Mouse (Mus musculus): ENCODE results near the gene 4930447C04Rik. TPM values are rescaled to one million over a fixed set of nuclear protein-coding genes. Genes with fewer than 3 reads are reported as not detected.

Gene 4930447C04Rik
- polyA plus RNA-seq (2012; fragmentation: generic; extraction: Trizol): not detected
- long read RNA-seq, experiment 1: 0 reads
- long read RNA-seq, experiment 2: 0 reads

DNA sequence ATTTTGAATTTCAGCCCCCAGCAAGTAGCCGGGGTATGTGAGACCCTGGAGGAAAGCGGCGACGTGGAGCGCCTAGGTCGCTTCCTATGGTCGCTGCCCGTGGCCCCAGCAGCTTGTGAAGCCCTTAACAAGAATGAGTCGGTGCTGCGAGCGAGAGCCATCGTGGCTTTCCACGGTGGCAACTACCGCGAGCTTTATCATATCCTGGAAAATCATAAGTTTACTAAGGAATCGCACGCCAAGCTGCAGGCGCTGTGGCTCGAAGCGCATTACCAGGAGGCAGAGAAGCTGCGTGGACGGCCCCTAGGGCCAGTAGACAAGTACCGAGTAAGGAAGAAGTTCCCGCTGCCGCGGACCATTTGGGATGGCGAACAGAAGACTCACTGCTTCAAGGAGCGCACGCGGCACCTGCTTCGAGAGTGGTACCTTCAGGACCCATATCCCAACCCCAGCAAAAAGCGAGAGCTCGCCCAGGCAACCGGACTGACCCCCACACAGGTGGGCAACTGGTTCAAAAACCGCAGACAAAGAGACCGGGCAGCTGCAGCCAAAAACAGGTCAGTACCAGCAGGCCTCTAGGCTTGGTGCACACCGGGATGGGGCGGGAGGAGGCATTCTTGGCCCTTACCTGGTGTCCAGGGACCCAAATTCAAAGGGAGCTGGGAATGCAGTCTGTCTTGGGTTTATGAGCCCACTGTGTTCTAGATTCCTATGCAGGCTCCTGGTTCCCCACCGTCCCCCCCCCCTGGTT lies at the start of gene 4930447C04Rik:
Gene 4930447C04Rik (minus strand): TSS at position 704 of the 751 bp plus-strand sequence.
- no peak within 1 kb of the TSS for H3K4me3 ChIP-seq (ENCODE audit: insufficient read depth, poor library complexity, severe bottlenecking)
- no peaks in the 10 kb centered on the region for H3K36me3 ChIP-seq (ENCODE audit: control insufficient read depth, insufficient read depth)
- no peaks in the 10 kb centered on the region for H3K79me3 ChIP-seq (ENCODE audit: low read depth)
- no peaks in the 10 kb centered on the region for H3K79me2 ChIP-seq (ENCODE audit: control insufficient read depth, insufficient read depth)
- peaks cover 64% of the 10 kb centered on the region for H3K27me3 ChIP-seq (ENCODE audit: control insufficient read depth, insufficient read depth, insufficient read length)
- H3ac ChIP-seq (ENCODE audit: control insufficient read depth, insufficient read length, low read depth): no peak within 1 kb of the TSS
- TF ChIP-seq MYOD1 (IDR thresholded peaks at IDR 0.05; ENCODE audit: control insufficient read depth, insufficient read length, low read depth) (no peak), USF1 (IDR thresholded peaks at IDR 0.05; ENCODE audit: low read depth) (no peak), FOSL1 (IDR thresholded peaks at IDR 0.05; ENCODE audit: insufficient read depth, low read length, poor library complexity, severe bottlenecking) (no peak), CEBPB (IDR thresholded peaks at IDR 0.05; ENCODE audit: low read depth) (no peak), MAX (IDR thresholded peaks at IDR 0.05) (no peak), CTCF (IDR thresholded peaks at IDR 0.05; ENCODE audit: control insufficient read depth, insufficient read depth, insufficient read length) (no peak), MYOG (IDR thresholded peaks at IDR 0.05; ENCODE audit: control insufficient read depth, extremely low read depth, insufficient read length) (no peak)

DNA sequence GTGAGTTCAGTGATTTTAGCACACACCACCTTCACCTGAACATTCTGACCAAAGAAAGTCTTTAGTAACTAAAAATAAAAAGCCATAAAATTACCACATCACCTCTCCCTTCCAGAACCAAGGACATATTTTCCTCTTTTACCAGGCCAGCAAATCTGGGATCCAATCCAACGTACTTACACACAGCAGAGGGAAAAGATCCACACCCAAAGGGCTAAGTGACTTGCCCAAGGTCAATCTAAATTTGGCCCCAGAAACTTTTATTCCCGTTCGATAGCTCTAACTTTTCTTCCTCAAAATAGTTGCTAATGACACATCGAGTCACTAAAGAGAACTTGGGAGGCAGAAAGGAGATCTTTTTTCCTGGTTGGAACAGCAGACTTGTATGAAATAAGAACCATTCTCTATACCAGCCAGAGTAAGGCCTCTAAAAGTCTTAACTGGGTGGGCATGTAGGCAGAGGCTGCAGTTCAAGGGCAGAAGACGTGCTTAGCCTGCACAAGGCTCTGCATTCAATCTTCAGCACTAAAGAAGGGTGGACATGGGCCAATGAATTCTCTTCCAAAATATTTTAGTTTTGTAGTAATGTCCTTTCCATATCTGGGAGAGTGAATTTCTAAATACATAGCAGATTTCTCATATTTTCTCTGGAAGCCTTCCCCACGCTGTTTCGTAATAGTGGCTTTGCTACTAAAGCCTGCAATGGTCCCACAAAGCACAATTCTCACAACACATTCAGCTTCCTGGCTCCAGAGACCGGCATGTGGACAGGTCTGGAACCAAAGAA lies 42.7 kb upstream of the 4930447C04Rik start:
- TF ChIP-seq MYOD1 (IDR thresholded peaks at IDR 0.05; ENCODE audit: control insufficient read depth, insufficient read length, low read depth) (no peak), FOSL1 (IDR thresholded peaks at IDR 0.05; ENCODE audit: insufficient read depth, low read length, poor library complexity, severe bottlenecking) (no peak), MYOG (IDR thresholded peaks at IDR 0.05; ENCODE audit: control insufficient read depth, extremely low read depth, insufficient read length) (no peak), CEBPB (IDR thresholded peaks at IDR 0.05; ENCODE audit: low read depth) (no peak), USF1 (IDR thresholded peaks at IDR 0.05; ENCODE audit: low read depth) (no peak), MAX (IDR thresholded peaks at IDR 0.05) (no peak), CTCF (IDR thresholded peaks at IDR 0.05; ENCODE audit: control insufficient read depth, insufficient read depth, insufficient read length) (no peak)
- Histone ChIP-seq H3K4me3 (ENCODE audit: insufficient read depth, poor library complexity, severe bottlenecking) (no peak overlapping the region), H3K27me3 (ENCODE audit: control insufficient read depth, insufficient read depth, insufficient read length) (peaks cover 8% of the 10 kb centered on the region), H3K79me2 (ENCODE audit: control insufficient read depth, insufficient read depth) (no peaks in the 10 kb centered on the region), H3K36me3 (ENCODE audit: control insufficient read depth, insufficient read depth) (no peaks in the 10 kb centered on the region), H3K79me3 (ENCODE audit: low read depth) (no peaks in the 10 kb centered on the region), H3ac (ENCODE audit: control insufficient read depth, insufficient read length, low read depth) (no peak overlapping the region)

DNA sequence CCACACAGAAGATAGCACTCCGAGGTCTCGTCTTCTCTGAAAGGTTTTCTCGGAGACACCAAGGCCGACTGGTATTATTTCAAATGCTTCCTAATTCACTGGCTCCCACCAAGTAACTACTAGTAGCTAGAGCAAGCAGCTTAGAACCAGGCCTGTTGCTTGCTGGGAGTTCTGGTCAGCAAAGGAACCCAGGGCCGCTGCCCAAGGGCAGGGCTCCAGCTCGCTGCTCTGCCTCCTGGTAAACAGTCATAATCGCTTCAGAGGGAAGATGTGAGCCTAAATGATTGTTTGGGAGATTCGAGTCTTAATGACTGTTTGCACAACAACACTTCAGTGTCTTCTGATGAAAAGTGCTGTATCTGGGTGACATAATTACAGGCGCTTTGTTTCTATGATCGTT lies 42.0 kb upstream of the 4930447C04Rik start:
- H3ac ChIP-seq (ENCODE audit: control insufficient read depth, insufficient read length, low read depth): no peak overlapping the region
- H3K4me3 ChIP-seq (ENCODE audit: insufficient read depth, poor library complexity, severe bottlenecking): no peak overlapping the region
- H3K79me3 ChIP-seq (ENCODE audit: low read depth): no peaks in the 10 kb centered on the region
- no peaks in the 10 kb centered on the region for H3K79me2 ChIP-seq (ENCODE audit: control insufficient read depth, insufficient read depth)
- H3K36me3 ChIP-seq (ENCODE audit: control insufficient read depth, insufficient read depth): no peaks in the 10 kb centered on the region
- peaks cover 8% of the 10 kb centered on the region for H3K27me3 ChIP-seq (ENCODE audit: control insufficient read depth, insufficient read depth, insufficient read length)
- TF ChIP-seq MYOG (IDR thresholded peaks at IDR 0.05; ENCODE audit: control insufficient read depth, extremely low read depth, insufficient read length): no peak
- no peak for TF ChIP-seq USF1 (IDR thresholded peaks at IDR 0.05; ENCODE audit: low read depth)
- no peak for TF ChIP-seq CTCF (IDR thresholded peaks at IDR 0.05; ENCODE audit: control insufficient read depth, insufficient read depth, insufficient read length)
- no peak for TF ChIP-seq MAX (IDR thresholded peaks at IDR 0.05)
- no peak for TF ChIP-seq FOSL1 (IDR thresholded peaks at IDR 0.05; ENCODE audit: insufficient read depth, low read length, poor library complexity, severe bottlenecking)
- no peak for TF ChIP-seq CEBPB (IDR thresholded peaks at IDR 0.05; ENCODE audit: low read depth)

DNA sequence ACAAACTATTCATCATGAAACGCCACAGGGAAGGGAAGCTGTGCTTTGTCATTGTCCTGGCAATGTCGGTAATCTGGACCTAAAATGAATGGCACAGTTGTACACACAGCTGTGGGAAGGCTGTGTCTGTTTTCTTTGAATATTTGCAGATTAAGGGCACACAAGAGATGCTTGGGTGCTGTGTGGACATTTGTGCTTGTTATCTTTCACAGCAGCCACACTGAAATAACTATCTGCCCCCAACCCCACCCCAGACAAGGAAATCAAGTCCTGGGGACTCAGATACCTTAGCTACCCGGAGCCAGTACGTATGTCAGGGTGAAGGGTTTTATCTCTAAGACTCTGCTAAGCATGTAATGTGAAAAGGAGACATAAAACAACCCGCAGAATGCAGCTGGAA lies 38.7 kb upstream of the 4930447C04Rik start:
- H3K79me2 ChIP-seq (ENCODE audit: control insufficient read depth, insufficient read depth): no peaks in the 10 kb centered on the region
- peaks cover 8% of the 10 kb centered on the region for H3K27me3 ChIP-seq (ENCODE audit: control insufficient read depth, insufficient read depth, insufficient read length)
- no peak overlapping the region for H3K4me3 ChIP-seq (ENCODE audit: insufficient read depth, poor library complexity, severe bottlenecking)
- no peaks in the 10 kb centered on the region for H3K36me3 ChIP-seq (ENCODE audit: control insufficient read depth, insufficient read depth)
- no peak overlapping the region for H3ac ChIP-seq (ENCODE audit: control insufficient read depth, insufficient read length, low read depth)
- H3K79me3 ChIP-seq (ENCODE audit: low read depth): no peaks in the 10 kb centered on the region
- no peak for TF ChIP-seq USF1 (IDR thresholded peaks at IDR 0.05; ENCODE audit: low read depth)
- no peak for TF ChIP-seq CTCF (IDR thresholded peaks at IDR 0.05; ENCODE audit: control insufficient read depth, insufficient read depth, insufficient read length)
- no peak for TF ChIP-seq MAX (IDR thresholded peaks at IDR 0.05)
- TF ChIP-seq MYOD1 (IDR thresholded peaks at IDR 0.05; ENCODE audit: control insufficient read depth, insufficient read length, low read depth): no peak
- no peak for TF ChIP-seq CEBPB (IDR thresholded peaks at IDR 0.05; ENCODE audit: low read depth)
- no peak for TF ChIP-seq MYOG (IDR thresholded peaks at IDR 0.05; ENCODE audit: control insufficient read depth, extremely low read depth, insufficient read length)
- no peak for TF ChIP-seq FOSL1 (IDR thresholded peaks at IDR 0.05; ENCODE audit: insufficient read depth, low read length, poor library complexity, severe bottlenecking)

DNA sequence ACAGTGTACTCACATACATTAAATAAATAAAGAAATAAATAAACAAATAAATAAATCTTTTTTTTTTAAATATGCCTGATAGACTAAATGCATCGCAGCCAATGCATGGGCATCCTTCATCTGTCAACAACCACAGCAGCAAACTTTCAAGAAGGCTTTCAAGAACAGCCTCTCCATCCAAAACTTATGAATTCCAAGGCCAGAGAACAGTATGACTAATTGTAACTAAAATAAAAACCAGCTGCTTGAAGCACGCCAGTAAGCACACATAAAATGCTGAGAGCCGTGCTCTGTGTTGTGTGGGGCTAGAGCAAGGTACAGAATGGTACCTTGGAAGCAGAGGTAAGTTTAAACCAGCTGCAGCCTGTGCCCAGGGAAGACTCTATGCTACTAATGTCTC lies 37.3 kb upstream of the 4930447C04Rik start:
- no peak overlapping the region for H3K4me3 ChIP-seq (ENCODE audit: insufficient read depth, poor library complexity, severe bottlenecking)
- no peak overlapping the region for H3ac ChIP-seq (ENCODE audit: control insufficient read depth, insufficient read length, low read depth)
- TF ChIP-seq CEBPB (IDR thresholded peaks at IDR 0.05; ENCODE audit: low read depth) (no peak), MAX (IDR thresholded peaks at IDR 0.05) (no peak), USF1 (IDR thresholded peaks at IDR 0.05; ENCODE audit: low read depth) (no peak), MYOG (IDR thresholded peaks at IDR 0.05; ENCODE audit: control insufficient read depth, extremely low read depth, insufficient read length) (no peak), CTCF (IDR thresholded peaks at IDR 0.05; ENCODE audit: control insufficient read depth, insufficient read depth, insufficient read length) (no peak), FOSL1 (IDR thresholded peaks at IDR 0.05; ENCODE audit: insufficient read depth, low read length, poor library complexity, severe bottlenecking) (no peak), MYOD1 (IDR thresholded peaks at IDR 0.05; ENCODE audit: control insufficient read depth, insufficient read length, low read depth) (no peak)
- H3K79me2 ChIP-seq (ENCODE audit: control insufficient read depth, insufficient read depth): no peaks in the 10 kb centered on the region
- peaks cover 8% of the 10 kb centered on the region for H3K27me3 ChIP-seq (ENCODE audit: control insufficient read depth, insufficient read depth, insufficient read length)
- no peaks in the 10 kb centered on the region for H3K79me3 ChIP-seq (ENCODE audit: low read depth)
- no peaks in the 10 kb centered on the region for H3K36me3 ChIP-seq (ENCODE audit: control insufficient read depth, insufficient read depth)
